Mouse (Mus musculus) hindbrain, postnatal 0 days (tissue): ENCODE data around the gene Cand1. TPM values are rescaled to one million over a fixed set of nuclear protein-coding genes. Genes with fewer than 3 reads are reported as not detected.

ENCODE experiments used
- ATAC-seq: fragments of 200-750 bp; cut with Nextera tagmentation; 2 replicates; pipeline ENCODE4 v1.8.0; 2017; ENCODE audit warnings: mild to moderate bottlenecking, moderate TSS enrichment, moderate library complexity
- DNase-seq: peaks from one replicate; pipeline ENCODE4 v3.0.0-alpha.2; 2015; ENCODE audit warnings: low spot score
- H3K27ac ChIP-seq: fragments of 300-500 bp; sonication (generic); 2 replicates; pipeline ENCODE4 v1.5.1; 2014; ENCODE audit warnings: mild to moderate bottlenecking
- H3K27me3 ChIP-seq: fragments of 300-500 bp; sonication (generic); 2 replicates; pipeline ENCODE4 v1.6.1; 2014; ENCODE audit warnings: low read length, mixed read lengths; ENCODE audit not compliant: insufficient read depth
- H3K36me3 ChIP-seq: fragments of 300-500 bp; sonication (generic); 2 replicates; pipeline ENCODE4 v1.6.1; 2014; ENCODE audit warnings: low read length, mixed read lengths; ENCODE audit not compliant: insufficient read depth
- H3K4me1 ChIP-seq: fragments of 300-500 bp; sonication (generic); 2 replicates; pipeline ENCODE4 v1.6.1; 2014; ENCODE audit warnings: antibody characterized with exemption, low read length, mixed read lengths; ENCODE audit not compliant: insufficient read depth
- H3K4me2 ChIP-seq: fragments of 300-500 bp; sonication (generic); 2 replicates; pipeline ENCODE4 v1.6.1; 2014; ENCODE audit warnings: low read depth, mild to moderate bottlenecking, low read length, moderate library complexity, mixed read lengths
- H3K4me3 ChIP-seq: fragments of 300-500 bp; sonication (generic); 2 replicates; pipeline ENCODE4 v1.5.1; 2014; ENCODE audit warnings: low read length
- H3K9ac ChIP-seq: fragments of 300-500 bp; sonication (generic); replicated peaks from 2 replicates; pipeline ENCODE4 v1.6.1; 2014; ENCODE audit warnings: mild to moderate bottlenecking, low read length, moderate library complexity, mixed read lengths
- H3K9me3 ChIP-seq: fragments of 300-500 bp; sonication (generic); 2 replicates; pipeline ENCODE4 v1.6.1; 2016; ENCODE audit warnings: low read length, mixed read lengths
- CTCF ChIP-seq: IDR thresholded peaks from 2 replicates; pipeline ENCODE4 v1.5.1; 2016; ENCODE audit warnings: antibody characterized with exemption, control low read depth, low read depth
- WGBS: fragments of 180-500 bp; shearing (Covaris S2); extraction: QIAGEN DNeasy Blood & Tissue Kit; methylation state at CpG from one replicate; pipeline ENCODE4 v1.1.7; 2014; 5-methylcytosine and 5-hydroxymethylcytosine counted together
- polyA plus RNA-seq: library from polyadenylated mRNA; unstranded; fragments of >200 nt; fragmentation: Nextera tagmentation; extraction: Ambion mirVana; gene quantifications from 2 replicates; pipeline ENCODE4 v1.2.1, GENCODE M21; 2015
- total RNA-seq: library from RNA; depleted of rRNA; stranded (reverse); fragments of >200 nt; gene quantifications from 2 replicates; pipeline ENCODE4 v1.2.3, GENCODE M21; 2014

Cand1 gene
- total and polyA plus RNA-seq, 2 experiments from 2014 or later: 32.7 to 134 TPM

DNA sequence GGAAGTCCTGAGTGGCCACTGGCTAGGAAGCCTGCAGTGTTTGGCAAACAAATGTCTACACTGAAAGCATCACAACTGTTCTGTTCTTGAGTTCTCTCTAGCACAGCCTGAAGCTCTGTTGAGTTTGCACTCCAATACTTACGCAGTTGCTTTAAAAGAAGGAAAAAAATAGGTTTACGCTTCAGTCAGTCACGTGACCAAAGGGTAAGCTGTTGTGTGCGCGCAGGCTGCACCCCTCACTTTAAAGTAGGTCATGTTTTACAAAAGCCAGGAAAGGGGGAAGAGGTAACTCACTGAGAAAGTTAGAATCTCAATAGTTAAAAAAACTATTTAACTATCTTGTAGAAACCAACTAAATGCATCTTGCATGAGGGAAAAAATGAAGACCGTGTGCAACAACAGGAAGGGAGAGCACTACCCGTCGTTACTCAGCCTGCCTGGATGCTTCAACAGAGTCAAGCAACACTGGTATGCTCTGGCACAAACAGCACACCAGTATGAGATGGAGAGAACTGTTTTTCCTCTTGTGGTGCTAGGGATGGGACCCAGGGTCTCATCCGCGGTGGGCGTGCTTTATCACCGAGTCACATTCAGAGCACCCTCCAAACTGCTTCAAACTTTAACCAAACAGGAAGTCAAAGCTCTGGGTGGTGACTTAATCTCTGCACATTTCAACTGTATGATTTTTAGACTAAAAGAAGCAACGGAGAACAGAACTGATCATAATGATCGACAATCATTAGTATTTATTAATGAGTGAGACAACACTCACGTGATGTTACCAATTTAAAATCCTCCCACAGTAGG, 21.4 kb downstream of the Cand1 start:
- 0 out of 2 replicates have a peak overlapping the region, but pooled peaks have one; percentile 4 for H3K27ac ChIP-seq
- no peak overlapping the region for H3K9ac ChIP-seq
- H3K36me3 ChIP-seq: peaks cover 9% of the 10 kb centered on the region; the same call in 1 of the 2 replicates
- no peak for TF ChIP-seq CTCF
- no peaks in the 10 kb centered on the region for H3K27me3 ChIP-seq
- no peak overlapping the region for H3K4me3 ChIP-seq
- DNase-seq (peak; percentile 40), ATAC-seq (no peak)
- 80% methylated on average over 15 of the region's 15 CpGs for WGBS
- H3K9me3 ChIP-seq: no peaks in the 10 kb centered on the region
- no peak overlapping the region for H3K4me2 ChIP-seq
- 0 out of 2 replicates have a peak, but pooled peaks cover 4% of the 10 kb centered on the region for H3K4me1 ChIP-seq

GRCm38 (mm10) chr10:119212443-119212842, 27.4 kb downstream of the Cand1 start:
- H3K27ac ChIP-seq: no peak overlapping the region
- H3K36me3 ChIP-seq: peaks cover 48% of the 10 kb centered on the region
- no peak for ATAC-seq
- no peak for TF ChIP-seq CTCF
- no peak overlapping the region for H3K4me2 ChIP-seq
- H3K27me3 ChIP-seq: no peaks in the 10 kb centered on the region
- no peak for DNase-seq
- no peak overlapping the region for H3K4me3 ChIP-seq
- H3K9ac ChIP-seq: no peak overlapping the region
- H3K9me3 ChIP-seq: no peaks in the 10 kb centered on the region
- 89% methylated on average over 5 of the region's 5 CpGs for WGBS
- H3K4me1 ChIP-seq: no peaks in the 10 kb centered on the region

DNA sequence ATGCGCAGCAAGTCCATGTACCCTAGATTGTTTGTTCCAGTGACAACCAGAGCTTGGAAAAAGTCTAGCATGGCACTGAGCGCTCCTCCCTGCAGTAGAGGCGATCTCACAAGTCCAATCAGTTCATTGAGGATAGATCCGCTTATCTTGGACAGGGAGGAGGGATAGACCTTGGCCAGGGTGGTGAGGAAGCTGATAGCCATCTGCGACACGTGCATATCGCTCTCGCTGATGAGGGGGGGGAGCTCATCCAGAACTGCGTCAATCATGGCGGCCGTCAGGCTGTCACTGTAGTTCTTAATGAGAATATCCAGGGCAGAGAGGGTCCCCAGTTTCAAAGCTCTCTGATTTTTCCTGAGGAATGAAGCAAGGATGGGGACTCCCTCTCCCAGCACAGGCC, 28.6 kb downstream of the Cand1 start:
- no peak overlapping the region for H3K4me2 ChIP-seq
- H3K27me3 ChIP-seq: no peaks in the 10 kb centered on the region
- no peaks in the 10 kb centered on the region for H3K9me3 ChIP-seq
- no peak overlapping the region for H3K27ac ChIP-seq
- ATAC-seq (no peak), DNase-seq (no peak)
- H3K9ac ChIP-seq: no peak overlapping the region
- 96% methylated on average over 11 of the region's 11 CpGs for WGBS
- no peak for TF ChIP-seq CTCF
- no peak overlapping the region for H3K4me3 ChIP-seq
- no peaks in the 10 kb centered on the region for H3K4me1 ChIP-seq
- peaks cover 59% of the 10 kb centered on the region for H3K36me3 ChIP-seq

DNA sequence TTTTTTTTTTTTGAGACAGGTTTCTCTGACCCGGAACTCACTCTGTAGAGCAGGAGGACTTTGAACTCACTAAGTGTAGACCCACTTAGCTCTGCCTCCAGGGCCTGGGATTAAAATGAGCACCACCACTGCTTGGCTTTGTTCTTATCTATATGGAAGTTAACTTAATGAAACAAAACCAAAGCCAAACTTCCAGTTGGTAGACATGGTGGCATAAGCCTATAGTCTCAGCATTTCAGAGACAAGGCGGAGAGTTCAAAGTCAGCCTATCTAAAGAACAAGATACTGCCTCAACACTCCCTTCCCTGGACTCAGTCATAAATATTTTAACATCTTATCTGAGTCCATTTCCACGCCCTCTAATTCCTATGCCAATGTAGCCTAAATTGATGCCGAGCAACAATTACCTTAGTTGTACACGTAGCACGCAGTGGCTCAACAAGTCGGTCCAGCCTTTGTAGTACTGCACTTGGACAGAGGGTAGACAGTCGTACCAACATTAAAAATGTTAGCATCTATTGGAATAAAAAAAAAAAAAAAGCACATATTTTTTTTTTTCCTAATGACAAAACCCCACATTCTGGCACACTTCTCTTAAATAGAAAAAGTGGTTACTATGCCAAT, 33.4 kb downstream of the Cand1 start:
- no peak for ATAC-seq

DNA sequence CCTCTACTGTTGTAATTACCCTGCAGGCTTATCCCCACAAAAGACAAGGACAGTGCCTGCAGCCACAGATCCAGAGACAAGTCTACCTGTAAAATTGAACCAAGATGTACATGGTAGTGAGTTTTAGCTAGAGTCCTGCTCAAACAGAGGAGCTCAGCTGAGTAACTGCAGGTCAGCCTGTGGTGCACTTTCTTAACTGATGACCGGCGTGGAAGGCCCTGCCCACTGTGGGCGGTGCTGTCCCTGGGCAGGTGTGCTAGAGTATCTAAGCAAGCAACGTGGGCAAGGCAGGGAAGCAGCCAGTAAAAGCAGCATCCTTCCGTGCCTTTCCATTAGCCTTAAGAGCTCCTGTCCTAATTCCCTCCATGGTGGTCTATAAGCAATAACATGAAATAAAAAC, 34.6 kb downstream of the Cand1 start:
- Histone ChIP-seq H3K36me3 (peaks cover 50% of the 10 kb centered on the region), H3K4me1 (no peaks in the 10 kb centered on the region), H3K9ac (no peak overlapping the region), H3K27me3 (no peaks in the 10 kb centered on the region), H3K27ac (no peak overlapping the region), H3K4me3 (no peak overlapping the region), H3K4me2 (no peak overlapping the region), H3K9me3 (no peaks in the 10 kb centered on the region)
- 92% methylated on average over 5 of the region's 5 CpGs for WGBS
- no peak for ATAC-seq
- TF ChIP-seq CTCF: no peak
- no peak for DNase-seq

More for the DNA sequence above, 33.4 kb downstream of the Cand1 start:
- DNase-seq: no peak
- Histone ChIP-seq H3K27ac (no peak overlapping the region), H3K27me3 (no peaks in the 10 kb centered on the region), H3K36me3 (peaks cover 61% of the 10 kb centered on the region), H3K9ac (no peak overlapping the region), H3K4me2 (no peak overlapping the region), H3K9me3 (no peaks in the 10 kb centered on the region), H3K4me1 (no peaks in the 10 kb centered on the region), H3K4me3 (no peak overlapping the region)
- WGBS: 97% methylated on average over 8 of the region's 8 CpGs
- no peak for TF ChIP-seq CTCF

DNA sequence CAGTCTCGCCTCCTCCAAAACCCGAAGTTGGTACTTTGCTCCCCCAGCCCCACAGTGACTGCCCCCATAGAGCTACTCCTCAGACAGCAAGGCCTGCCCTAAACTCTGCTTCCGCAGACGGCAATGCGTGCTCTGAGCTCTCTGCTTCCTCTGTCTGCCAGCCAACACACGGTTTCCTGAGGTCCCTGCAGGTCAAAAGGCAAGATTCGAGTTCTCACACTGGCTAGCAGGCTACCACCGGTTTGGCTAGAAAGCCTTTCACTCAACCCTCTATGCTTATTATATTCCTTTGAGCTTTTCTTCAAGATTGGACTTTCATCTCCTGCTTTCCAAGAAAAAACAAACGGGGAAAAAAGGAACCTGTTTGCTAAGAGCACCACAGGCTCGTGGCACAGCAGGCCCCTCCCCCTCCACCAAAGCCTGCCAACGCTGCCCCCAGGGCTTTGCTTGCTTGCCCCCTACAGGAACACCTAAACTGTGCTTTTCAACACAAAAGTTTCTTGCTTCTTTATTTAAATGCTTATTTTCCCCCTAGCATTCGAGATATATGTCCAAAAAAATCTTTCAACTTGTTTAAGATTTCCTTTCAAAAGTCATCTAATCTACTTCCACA, 35.4 kb downstream of the Cand1 start:
- ATAC-seq (no peak), DNase-seq (no peak)
- no peak overlapping the region for H3K4me3 ChIP-seq
- no peak overlapping the region for H3K4me2 ChIP-seq
- 75% methylated on average over 12 of the region's 12 CpGs for WGBS
- H3K27me3 ChIP-seq: no peaks in the 10 kb centered on the region
- no peaks in the 10 kb centered on the region for H3K9me3 ChIP-seq
- H3K27ac ChIP-seq: no peak overlapping the region
- TF ChIP-seq CTCF: peak; percentile 16; the same call in 1 of the 2 replicates
- no peaks in the 10 kb centered on the region for H3K4me1 ChIP-seq
- H3K36me3 ChIP-seq: peaks cover 50% of the 10 kb centered on the region
- no peak overlapping the region for H3K9ac ChIP-seq
